In the genomic region with DNA sequence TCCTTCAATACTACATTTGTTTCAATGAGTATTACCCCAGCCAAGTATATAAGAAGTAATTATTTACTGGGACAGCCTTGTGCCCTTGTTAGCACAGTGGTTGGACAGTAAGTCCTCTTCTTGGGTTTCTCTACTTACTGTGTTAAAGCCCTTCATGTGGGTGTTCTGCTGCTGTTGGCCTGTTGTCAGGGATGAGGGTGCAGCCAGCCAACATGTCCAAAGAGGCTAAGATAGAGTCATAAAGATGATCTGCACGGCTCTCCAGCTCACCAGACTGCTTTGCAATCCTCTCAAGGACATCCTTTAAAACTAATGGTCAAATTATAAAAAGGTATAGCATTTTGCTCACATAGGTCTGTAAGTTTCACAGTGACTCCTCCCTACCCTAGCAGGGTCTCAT, we compare ENCODE assay signal across 12 mouse cellular contexts. TPM values are rescaled to one million over a fixed set of nuclear protein-coding genes. Genes with fewer than 3 reads are reported as not detected.
DNase-seq lines count a peak whose midpoint lies in the region; ATAC-seq and TF ChIP-seq lines count a peak whose summit lies in the region.
"Had no signal": no experiment of that assay in that cellular context is flagged by ENCODE, and none has a peak within 500 bp of the region (broad histone marks: within the 10 kb centered on the region; RNA-seq: fewer than 3 reads in every experiment).

No protein-coding gene starts in this region.

- TF ChIP-seq CTCF in kidney, postnatal 0 days (IDR thresholded peaks at IDR 0.05; ENCODE audit: low read depth), result no peak

- no peak overlapping the region for H3K4me2 ChIP-seq in kidney, postnatal 0 days (ENCODE audit: low read length)
- H3K4me2 ChIP-seq in liver, embryonic 12.5 days, result no peak overlapping the region; the same call in 1 of the 2 replicates
- H3K4me2 ChIP-seq: limb, embryonic 12.5 days; midbrain, embryonic 15.5 days had no signal

- H3K4me3 ChIP-seq in kidney, postnatal 0 days (replicated peaks; ENCODE audit: low read depth, low read length), result no peak overlapping the region
- H3K4me3 ChIP-seq in ES-E14 (ENCODE audit: insufficient read depth in 1 of 2, low read depth in 1 of 2, low read length in 2 of 2, poor library complexity in 1 of 2, severe bottlenecking in 1 of 2), result no peak overlapping the region
- no peak overlapping the region for H3K4me3 ChIP-seq in liver, embryonic 12.5 days
- H3K4me3 ChIP-seq: limb, embryonic 12.5 days; midbrain, embryonic 15.5 days had no signal

- H3K9me3 ChIP-seq in kidney, postnatal 0 days (replicated peaks; ENCODE audit: low read length), result no peaks in the 10 kb centered on the region
- H3K9me3 ChIP-seq in ES-E14 (ENCODE audit: control insufficient read depth, insufficient read depth, low read depth, low read length), result no peaks in the 10 kb centered on the region
- no peaks in the 10 kb centered on the region for H3K9me3 ChIP-seq in liver, embryonic 12.5 days (replicated peaks)
- H3K9me3 ChIP-seq: limb, embryonic 12.5 days; midbrain, embryonic 15.5 days had no signal

- peaks cover 43% of the 10 kb centered on the region for H3K36me3 ChIP-seq in kidney, postnatal 0 days (ENCODE audit: insufficient read depth, low read length)
- H3K36me3 ChIP-seq in ES-E14 (ENCODE audit: control insufficient read depth, insufficient read depth, low read length, poor library complexity, severe bottlenecking), result peaks cover 16% of the 10 kb centered on the region
- H3K36me3 ChIP-seq in liver, embryonic 12.5 days, result peaks cover 91% of the 10 kb centered on the region

- no peak for ATAC-seq in kidney, postnatal 0 days (replicated peaks; ENCODE audit: low FRiP score, low read depth)
- no peak for ATAC-seq in liver, embryonic 12.5 days
- ATAC-seq: hindbrain, postnatal 0 days; midbrain, embryonic 15.5 days had no signal

- no peak overlapping the region for H3K9ac ChIP-seq in kidney, postnatal 0 days (ENCODE audit: low read depth, low read length)
- H3K9ac ChIP-seq in ES-E14 (ENCODE audit: insufficient read depth, low read depth, low read length, poor library complexity, severe bottlenecking), result peak overlapping the region; percentile 3; the same call in 1 of the 2 replicates
- H3K9ac ChIP-seq in liver, embryonic 12.5 days, result no peak overlapping the region
- H3K9ac ChIP-seq: limb, embryonic 12.5 days; midbrain, embryonic 15.5 days had no signal

- WGBS in kidney, postnatal 0 days, result 76% methylated on average over 1 of the region's 1 CpGs
- WGBS in liver, embryonic 12.5 days (ENCODE audit: insufficient replicate concordance), result 84% methylated on average over 1 of the region's 1 CpGs

- peak overlapping the region; percentile 68; the same call in 1 of the 2 replicates for H3K27ac ChIP-seq in kidney, postnatal 0 days
- H3K27ac ChIP-seq in ES-E14 (ENCODE audit: insufficient read depth, low read depth, low read length, poor library complexity, severe bottlenecking), result peak overlapping the region; percentile 95
- peak overlapping the region; percentile 80; the same call in 1 of the 2 replicates for H3K27ac ChIP-seq in liver, embryonic 12.5 days
- H3K27ac ChIP-seq: limb, embryonic 12.5 days; midbrain, embryonic 15.5 days had no signal

- in situ Hi-C loops in ES-E14 (cut with MboI; ENCODE audit: low sequenced_read_pairs in 2 of 2, unreplicated experiment in 2 of 2), result no loop called here

- no peaks in the 10 kb centered on the region for H3K4me1 ChIP-seq in kidney, postnatal 0 days (replicated peaks; ENCODE audit: insufficient read depth, low read length)
- peaks cover 21 to 32% of the 10 kb centered on the region in 2 experiments for H3K4me1 ChIP-seq in ES-E14 (ENCODE audit: control insufficient read depth in 2 of 2, insufficient read depth in 2 of 2, low read length in 2 of 2, poor library complexity in 1 of 2)
- H3K4me1 ChIP-seq in liver, embryonic 12.5 days, result peaks cover 27% of the 10 kb centered on the region
- H3K4me1 ChIP-seq: limb, embryonic 12.5 days; midbrain, embryonic 15.5 days had no signal

- H3K27me3 ChIP-seq in kidney, postnatal 0 days (ENCODE audit: insufficient read depth, low read length), result no peaks in the 10 kb centered on the region
- no peaks in the 10 kb centered on the region for H3K27me3 ChIP-seq in liver, embryonic 12.5 days (replicated peaks)
- H3K27me3 ChIP-seq: limb, embryonic 12.5 days; midbrain, embryonic 15.5 days had no signal

- DNase-seq in adrenal gland, postnatal 10 days, result peak; percentile 47
- DNase-seq in adrenal gland, postnatal 4 days (ENCODE audit: low spot score in 2 of 2), result no peak
- no peak for DNase-seq in kidney, postnatal 0 days (ENCODE audit: low spot score)
- DNase-seq in kidney, postnatal 4 days, result no peak
- DNase-seq in ES-E14 (ENCODE audit: low read depth, low spot score), result no peak
- no peak for DNase-seq in frontal cortex, postnatal 14 days (ENCODE audit: low spot score in 2 of 2)
- no peak for DNase-seq in thymus, postnatal 25 days
- DNase-seq: cerebellum, adult 9-11 months had no signal

TF ChIP-seq in ES-E14, 5 proteins besides CTCF, POLR2A, EP300 and RAD21:
- TF ChIP-seq CHD2 (IDR thresholded peaks at IDR 0.05; ENCODE audit: low read depth, low read length) (no peak), ZNF384 (IDR thresholded peaks at IDR 0.05; ENCODE audit: low read depth, low read length) (no peak), MAFK (IDR thresholded peaks at IDR 0.05; ENCODE audit: insufficient read depth, low read depth, low read length) (no peak), ZC3H11A (IDR thresholded peaks at IDR 0.05; ENCODE audit: borderline replicate concordance, low read depth, low read length) (no peak), HCFC1 (IDR thresholded peaks at IDR 0.05; ENCODE audit: borderline replicate concordance, insufficient read depth, low read length) (no peak)
TF ChIP-seq in ES-E14: peak in this region for 0.

RNA-seq across cellular contexts. Expression of a gene that starts 18.9 kb away (rescaled TPM):
- total RNA-seq in adrenal gland, postnatal 10 days (2021), result 10 to 100 TPM; 29.6 to 39.8 TPM
- 10 to 100 TPM; 37.0 to 37.3 TPM for total RNA-seq in adrenal gland, postnatal 4 days (2021)
- 22.5 and 24.9 TPM in 2 replicates for polyA plus RNA-seq in kidney, postnatal 0 days (2015; fragmentation: Nextera tagmentation; extraction: Ambion mirVana)
- 30.9 and 39.2 TPM in 2 replicates for total RNA-seq in ES-E14 (2012; rRNA removed)
- polyA plus RNA-seq in liver, embryonic 12.5 days (2016; fragmentation: Nextera tagmentation; extraction: Ambion mirVana), result 14.3 and 15.1 TPM in 2 replicates

RNA-seq across cellular contexts. Expression of a gene that starts 29.1 kb away (rescaled TPM):
- total RNA-seq in adrenal gland, postnatal 10 days (2021), result 100 to 1,000 TPM; 153 to 156 TPM
- total RNA-seq in adrenal gland, postnatal 4 days (2021), result 100 to 1,000 TPM; 153 to 164 TPM
- polyA plus RNA-seq in kidney, postnatal 0 days (2015; fragmentation: Nextera tagmentation; extraction: Ambion mirVana), result 322 and 341 TPM in 2 replicates
- 77.9 and 122 TPM in 2 replicates for total RNA-seq in ES-E14 (2012; rRNA removed)
- 130 and 132 TPM in 2 replicates for polyA plus RNA-seq in liver, embryonic 12.5 days (2016; fragmentation: Nextera tagmentation; extraction: Ambion mirVana)
